Mouse (Mus musculus): ENCODE measurements at regions not wholly inside any gene's neighbourhood (a gene's known extent, or its start where the extent isn't known, plus 50 kb on each side); places are given as distances from the start of the nearest gene placed in this dataset.

DNA sequence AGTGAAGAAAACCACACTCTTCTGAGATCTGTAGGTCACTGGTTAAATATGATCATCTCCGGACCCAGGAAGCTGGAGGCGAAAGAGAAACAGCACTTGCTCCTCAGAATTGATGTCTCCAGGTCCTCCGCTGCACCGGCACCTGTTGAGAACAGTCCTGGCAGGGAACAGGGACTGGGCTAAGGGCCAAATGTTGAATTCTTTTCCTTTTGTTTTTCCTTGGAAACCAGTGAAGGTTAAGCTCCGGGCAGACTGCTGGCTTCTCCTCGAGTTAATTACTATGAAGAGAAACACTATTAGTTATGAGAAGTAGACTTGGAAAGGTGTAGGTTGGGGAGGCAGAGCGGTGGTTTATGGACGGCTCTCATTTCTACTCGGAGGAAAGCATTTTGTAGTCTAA, 242.7 kb downstream of the Rngtt start:
- no peak for DNase-seq

DNA sequence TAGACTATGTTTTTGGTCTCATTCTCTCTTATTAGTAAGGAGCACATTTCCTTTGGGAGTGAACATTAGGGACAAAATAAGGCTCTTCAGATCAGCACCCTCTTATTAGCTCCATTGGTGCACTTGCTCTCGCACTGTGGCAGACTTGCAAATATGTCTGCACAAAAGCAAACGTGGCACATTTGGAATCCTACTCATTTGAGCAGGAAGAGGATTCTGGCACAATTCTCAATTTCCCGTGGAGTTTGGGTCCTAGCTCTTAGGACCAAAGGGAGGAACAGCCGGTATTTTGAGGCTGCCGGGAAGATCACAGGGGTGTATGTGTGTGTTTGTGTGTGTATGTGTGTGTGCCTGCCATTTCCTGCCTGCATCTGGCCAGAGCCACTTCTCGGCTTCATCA, 244.5 kb downstream of the Rngtt start:
- DNase-seq = no peak

- DNase-seq = no peak
Observed at GRCm38 (mm10) chr4:33555231-33555933, 245.3 kb downstream of the Rngtt start.

- DNase-seq = no peak
Observed at GRCm38 (mm10) chr4:33555966-33556365, 245.9 kb downstream of the Rngtt start.

DNA sequence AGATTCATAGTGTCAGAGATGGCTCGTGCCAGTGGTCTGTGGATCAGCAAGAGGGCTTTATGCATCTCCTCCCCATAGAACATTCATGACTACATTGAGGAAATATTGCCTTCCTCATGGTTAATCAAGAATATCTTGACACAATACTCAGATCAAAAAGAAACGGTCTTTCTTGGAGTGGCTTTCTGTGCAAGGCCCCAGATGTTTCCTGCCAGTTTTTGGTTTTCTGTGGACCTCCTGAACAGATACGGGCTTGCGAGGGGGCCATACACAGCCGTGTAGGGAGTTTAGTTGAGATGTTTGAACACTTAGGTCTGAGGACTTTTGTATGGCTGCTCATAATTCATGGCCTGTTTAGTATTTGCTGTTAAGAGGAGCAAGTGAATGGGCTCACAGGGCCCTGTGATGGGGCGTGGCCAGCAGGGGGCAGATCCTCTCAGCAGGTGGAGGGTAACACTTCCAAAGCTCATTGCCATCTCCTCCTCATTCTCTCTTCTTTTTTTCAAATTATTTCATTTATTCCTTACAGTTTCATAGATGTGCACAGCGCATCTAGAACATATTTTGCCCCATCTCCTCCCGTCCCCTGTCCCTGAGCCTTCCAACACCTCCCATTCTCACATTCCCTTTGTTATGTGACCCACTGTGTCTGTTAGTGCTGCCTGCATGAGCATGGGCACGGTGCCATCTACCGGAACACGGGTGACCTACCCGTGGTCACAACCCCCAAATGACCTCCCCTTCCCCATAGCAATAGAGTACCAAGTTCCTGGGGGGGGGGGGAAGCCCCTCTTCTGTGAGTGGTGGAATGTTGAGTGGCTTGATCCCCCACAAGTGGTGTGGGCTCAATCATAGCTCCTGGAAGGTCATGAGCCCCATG, 246.8 kb downstream of the Rngtt start:
- peak; percentile 71 for DNase-seq

DNA sequence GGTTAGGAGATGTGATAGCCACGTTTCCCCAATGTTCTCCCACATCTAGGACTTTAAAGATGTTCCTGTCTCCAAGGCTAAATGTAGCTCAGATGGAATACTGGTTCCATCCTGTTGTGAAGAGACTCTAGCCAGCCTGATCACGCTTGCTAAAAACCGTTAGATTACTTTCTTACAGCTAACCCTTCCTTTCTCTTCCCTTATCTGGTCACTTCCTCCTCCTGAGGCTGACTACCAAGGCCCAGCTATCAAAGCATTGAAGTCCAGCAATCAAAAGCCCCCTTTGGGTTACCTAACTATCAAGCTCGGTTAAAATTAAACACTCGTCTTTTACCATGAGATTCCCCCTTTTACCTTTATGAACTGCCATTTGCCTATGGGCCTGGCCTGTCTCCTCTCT, 260.2 kb downstream of the Rngtt start:
- no peak for DNase-seq

- no peak for DNase-seq
Observed at GRCm38 (mm10) chr4:33571351-33571750, 261.2 kb downstream of the Rngtt start.

DNA sequence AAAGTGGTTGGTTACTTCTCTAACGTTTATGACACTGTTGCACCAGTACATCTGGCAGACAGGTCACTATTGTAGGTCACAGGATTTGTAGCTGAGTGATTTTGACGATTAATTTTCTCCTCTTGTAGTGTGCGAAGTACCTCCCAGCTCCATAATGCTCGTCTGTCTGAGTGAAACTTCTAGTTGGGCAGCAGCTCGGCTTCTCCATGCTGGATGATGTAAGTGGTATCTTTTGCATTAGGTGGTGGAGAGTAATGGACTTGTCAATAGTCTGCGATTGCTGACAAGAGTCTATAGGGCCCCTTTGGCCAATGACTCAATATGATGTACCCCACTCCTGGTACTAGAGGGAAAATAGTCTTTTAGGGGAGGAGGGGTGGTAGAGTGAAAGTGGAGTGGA, 267.5 kb downstream of the Rngtt start:
- DNase-seq = no peak

GRCm38 (mm10) chr4:33580491-33580890, 270.4 kb downstream of the Rngtt start:
- DNase-seq = no peak

- DNase-seq = no peak
Observed at GRCm38 (mm10) chr4:33581180-33581591, 271.1 kb downstream of the Rngtt start.

DNA sequence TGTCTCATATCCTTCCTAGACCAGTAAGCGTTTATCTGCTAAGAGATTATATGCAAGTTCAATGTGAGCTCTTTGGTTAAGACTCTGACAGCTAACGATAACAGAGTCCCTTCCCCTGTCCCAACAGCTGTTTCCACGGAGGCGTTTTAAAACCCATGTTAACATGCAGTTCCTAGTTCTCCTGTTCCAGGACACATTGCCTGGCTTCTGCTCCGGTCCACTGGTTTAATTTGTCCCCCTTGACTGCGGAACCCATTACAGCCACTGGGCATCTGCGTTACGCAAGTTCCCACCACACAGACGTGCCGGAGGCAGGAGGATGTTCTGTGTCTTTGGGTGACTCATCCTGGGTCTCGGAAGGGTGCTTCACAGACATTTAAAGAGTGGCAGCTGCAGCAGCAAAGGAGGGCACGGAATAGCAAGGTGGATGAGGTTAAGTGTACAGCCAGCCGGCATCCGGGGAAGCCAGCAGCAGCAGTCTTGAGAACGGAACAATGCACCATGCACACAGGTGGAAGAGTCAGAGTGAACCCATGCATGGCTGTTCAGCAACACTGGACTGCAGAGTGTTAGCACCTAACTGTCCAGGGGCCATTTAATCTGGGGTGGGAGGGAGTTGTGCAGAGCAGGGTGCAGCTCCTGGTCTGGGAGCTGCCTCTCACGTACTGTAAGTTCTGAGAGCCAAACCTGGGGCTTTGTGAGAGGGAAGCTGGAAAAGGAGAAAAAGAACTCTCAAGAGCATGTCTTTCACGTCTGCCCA, 271.8 kb downstream of the Rngtt start:
- DNase-seq = no peak

- no peak for DNase-seq
Observed at GRCm38 (mm10) chr4:33582986-33583720, 273.0 kb downstream of the Rngtt start.

DNA sequence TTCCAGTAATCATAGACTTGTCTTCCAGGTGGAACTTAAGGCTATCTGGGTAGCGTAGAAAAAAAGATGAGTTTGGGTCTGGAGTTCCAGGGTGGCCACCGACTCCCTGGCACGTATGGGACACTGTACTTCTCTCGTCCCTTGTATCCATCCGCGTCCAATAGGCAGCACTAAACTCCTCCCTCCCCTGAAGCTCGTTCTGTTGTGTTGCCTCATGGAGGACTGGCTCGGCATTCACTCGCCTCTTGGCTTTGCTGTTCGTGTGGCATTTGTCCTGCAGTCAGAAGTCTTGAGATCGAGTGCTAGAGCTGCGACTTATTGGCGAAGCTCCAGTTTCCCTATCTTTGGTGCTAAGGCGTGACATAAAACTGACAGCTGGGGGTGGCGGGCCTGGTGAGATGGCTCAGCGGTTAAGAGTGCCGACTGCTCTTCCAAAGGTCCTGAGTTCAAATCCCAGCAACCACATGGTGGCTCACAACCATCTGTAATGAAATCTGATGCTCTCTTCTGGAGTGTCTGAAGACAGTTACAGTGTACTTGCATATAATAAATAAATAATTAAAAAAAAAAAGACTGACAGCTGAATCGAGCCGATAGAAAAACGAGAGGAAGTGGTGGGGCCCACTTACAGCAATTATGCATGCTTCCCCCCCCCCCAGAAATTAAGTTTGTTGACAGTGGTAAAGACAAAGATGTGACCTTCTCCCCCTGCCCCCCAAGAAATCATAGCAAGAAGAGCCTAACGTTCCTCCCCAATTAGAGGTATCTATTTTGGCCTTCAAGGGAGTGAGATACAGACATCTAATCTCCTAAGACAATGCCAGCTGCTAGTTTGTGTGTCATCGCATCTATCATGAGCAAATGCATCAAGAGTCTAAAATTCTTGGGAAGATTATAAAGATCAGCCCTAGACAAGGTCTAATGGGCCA, 274.1 kb downstream of the Rngtt start:
- DNase-seq = no peak

DNA sequence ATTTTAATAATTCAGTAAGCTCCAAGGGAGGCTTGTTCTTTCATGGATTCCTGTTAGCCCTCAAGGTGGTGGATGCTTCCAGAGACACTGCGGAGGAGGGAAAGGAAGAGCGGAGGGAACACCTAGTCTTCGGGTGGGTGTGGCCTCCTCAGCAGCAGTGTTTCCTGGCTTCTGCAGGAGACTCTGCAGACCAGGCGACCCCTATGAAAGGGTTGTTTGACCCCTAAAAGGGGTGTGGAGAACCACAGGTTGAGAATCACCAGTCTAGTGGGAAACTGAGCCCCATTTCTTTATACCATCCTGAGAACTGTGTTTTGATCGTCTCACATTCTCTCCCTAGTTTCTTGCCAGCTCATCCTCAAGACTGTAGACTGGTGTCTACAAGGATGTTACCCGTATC, 275.7 kb downstream of the Rngtt start:
- no peak for DNase-seq

- no peak for DNase-seq
Observed at GRCm38 (mm10) chr4:33586290-33586614, 276.1 kb downstream of the Rngtt start.

DNA sequence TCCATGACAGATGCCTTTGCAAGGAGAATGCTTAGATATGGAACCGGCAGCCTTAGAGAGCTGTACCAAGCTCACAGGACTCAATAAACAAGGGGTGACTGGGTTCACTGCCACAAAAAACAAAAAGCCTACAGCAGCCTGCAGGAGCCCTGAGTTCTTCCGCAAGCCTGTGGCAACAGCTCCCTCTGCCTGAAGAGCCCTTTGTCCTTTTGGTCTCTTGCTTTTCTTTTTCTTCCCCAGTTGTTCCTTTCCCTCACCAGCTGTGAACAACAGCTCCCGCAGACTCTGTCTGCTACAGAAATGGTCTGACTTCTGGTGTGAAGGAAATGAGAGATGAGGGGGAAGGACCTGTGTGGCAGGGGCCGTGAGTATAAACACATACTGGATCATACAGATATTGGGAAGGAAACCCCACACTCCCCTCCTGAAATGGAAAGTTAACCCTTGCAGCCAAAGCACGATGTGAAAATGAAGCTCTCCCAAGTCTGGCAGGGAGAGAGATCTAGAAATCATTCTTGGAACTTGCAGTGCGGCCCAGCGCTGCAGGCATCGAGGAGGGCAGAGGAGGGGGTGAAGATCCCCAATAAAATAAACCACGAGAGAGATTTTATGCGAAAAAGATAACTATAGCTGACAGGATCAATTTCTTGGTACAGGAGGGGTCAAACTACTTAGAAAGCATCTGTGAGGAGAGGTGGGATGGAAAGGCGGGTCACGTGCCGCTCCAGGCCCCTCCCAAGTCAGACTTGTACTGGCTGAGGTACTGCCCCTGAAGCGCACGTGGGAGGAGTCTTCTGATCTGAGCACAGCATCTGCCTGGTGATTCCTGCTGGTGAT, 276.7 kb downstream of the Rngtt start:
- DNase-seq = peak; percentile 73

GRCm38 (mm10) chr4:33587666-33588065, 277.6 kb downstream of the Rngtt start:
- DNase-seq = no peak

GRCm38 (mm10) chr4:33588127-33588526, 278.0 kb downstream of the Rngtt start:
- DNase-seq = no peak

DNA sequence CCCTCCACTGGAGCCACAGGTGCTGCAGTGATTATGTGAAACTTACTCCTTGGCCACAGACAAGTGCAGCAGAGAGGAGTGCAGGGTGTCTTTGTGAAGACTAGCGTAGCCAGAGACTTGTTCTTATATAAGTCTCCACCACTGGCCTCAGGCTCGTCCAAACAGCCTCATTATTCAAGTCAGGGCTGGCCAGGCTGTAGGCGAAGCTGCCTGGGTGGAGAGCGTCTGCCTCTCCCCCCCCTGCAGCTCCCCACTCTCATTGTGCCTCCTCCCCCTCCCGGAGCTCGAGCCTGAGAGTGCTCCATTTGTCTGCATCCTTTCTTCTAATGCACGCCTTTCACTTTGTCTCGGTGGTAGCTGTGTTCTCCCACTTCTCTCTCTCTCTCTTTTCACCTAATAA, 279.1 kb downstream of the Rngtt start:
- no peak for DNase-seq

GRCm38 (mm10) chr4:33594997-33595657, 285.0 kb downstream of the Rngtt start:
- DNase-seq = peak; percentile 15
